Mouse (Mus musculus) urinary bladder, postnatal 4 days (tissue): ENCODE results near the gene Tarsl2.

ENCODE experiments used
- DNase-seq, 2 experiments: peaks; one replicate each; pipeline ENCODE4 v3.0.0; 2021 to 2022; ENCODE audit warnings: low spot score in 2 of 2

The Tarsl2 gene

DNA sequence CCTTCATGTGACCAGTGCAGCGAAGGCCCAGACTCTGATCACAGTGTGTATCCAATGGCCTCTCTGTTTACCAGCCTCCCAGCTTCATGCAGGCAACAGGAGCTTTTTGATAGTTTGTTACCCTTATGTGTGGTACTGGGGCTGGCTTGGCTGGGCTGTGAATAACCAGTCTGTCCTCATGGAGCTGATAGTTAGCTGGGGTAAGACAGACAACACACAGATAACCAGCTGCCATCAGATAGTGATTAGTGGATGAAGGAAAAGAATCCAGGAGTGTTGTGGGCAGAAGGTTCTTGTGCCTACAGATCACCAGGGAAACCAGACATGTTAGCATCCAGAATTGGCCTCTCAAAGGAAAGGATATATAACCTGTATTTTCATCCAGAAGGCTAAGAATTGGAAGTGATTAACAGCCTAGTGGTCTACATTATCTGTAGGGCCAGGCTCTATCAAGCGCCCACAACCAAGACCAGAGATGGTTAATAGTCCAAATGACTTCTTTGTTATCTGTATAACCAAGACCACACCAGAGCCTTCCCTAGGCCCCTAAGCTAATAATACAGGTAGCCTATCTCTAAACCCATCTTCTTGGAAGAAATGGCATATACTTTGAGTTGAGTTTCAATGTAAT lies 12.9 kb downstream of the Tarsl2 start:
- no peak for DNase-seq

DNA sequence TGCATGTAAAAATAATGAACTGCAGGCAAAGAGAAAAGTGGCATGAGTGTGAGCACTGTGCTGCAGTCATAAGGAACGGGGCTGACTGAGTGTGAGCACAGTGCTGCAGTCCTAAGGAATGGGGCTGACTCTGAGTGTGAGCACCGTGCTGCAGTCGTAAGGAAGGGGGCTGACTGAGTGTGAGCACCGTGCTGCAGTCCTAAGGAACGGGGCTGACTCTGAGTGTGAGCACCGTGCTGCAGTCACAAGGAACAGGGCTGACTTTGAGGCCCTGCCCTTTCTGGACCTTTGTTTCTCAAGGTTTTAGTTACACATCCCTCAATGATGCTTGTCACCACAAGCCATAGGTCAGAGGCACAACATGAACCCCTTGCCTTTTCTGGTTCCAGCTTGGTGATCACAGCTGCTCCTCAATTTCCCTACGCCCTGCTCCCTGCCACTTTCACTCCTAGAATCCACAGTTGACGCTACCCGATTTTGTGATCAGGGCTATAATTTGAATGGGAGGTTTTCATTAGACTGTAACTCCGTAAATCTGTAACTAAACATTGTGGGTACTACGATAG lies 18.6 kb downstream of the Tarsl2 start:
- no peak for DNase-seq

DNA sequence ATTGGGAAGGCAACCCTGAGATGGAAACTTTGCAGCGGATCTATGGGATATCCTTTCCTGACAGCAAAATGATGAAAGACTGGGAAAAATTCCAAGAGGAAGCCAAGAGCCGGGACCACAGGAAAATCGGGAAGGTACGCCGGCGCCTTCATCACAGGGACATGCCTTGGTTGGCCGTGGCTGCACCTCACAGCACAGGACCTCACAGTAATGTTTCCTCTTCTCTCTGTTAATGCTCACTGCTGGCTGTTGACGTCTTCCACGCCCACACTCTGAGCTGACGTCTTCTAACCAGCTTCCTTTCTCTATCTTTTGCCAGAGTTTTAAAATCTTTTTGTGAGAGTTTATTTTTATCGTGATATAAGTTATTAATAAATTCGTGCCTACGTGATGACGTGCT lies 19.2 kb downstream of the Tarsl2 start:
- DNase-seq = no peak

DNA sequence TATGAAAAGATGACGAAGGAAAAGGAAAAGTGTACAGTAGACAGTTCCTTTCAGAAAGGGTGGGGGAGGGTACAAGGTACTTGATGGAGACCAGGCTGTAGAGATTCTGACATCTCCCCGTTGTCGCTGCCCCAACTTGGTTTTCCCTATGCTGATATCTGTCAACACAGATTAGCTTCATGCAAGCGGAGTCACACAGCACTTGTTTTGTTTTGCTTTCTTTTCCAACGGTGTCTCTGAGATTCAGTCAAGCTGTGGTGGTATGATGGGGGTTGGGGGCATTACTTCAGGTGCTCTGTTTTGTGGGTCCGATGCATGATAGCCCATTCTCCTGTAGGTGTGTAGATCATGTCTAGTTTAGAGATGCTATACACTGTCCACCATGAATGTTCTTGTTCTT lies 22.8 kb downstream of the Tarsl2 start:
- no peak for DNase-seq

DNA sequence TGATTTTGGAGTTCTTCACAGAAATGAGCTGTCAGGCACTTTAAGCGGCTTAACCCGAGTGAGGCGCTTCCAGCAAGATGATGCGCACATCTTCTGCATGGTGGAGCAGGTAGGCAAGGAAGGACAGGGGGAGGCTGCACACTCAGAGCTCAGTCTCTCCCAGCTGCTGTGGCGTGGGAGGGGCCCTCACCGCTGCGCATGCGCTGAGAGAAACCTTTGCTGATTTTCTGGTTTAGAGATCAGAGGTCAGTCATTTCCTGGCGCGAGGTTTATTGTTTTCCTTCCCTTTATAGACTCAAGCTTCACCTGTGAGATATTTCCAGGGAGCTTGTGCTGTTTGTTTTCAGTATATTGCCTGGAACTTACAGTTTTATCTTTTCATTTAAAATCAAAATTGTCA lies 33.4 kb downstream of the Tarsl2 start:
- DNase-seq = no peak

DNA sequence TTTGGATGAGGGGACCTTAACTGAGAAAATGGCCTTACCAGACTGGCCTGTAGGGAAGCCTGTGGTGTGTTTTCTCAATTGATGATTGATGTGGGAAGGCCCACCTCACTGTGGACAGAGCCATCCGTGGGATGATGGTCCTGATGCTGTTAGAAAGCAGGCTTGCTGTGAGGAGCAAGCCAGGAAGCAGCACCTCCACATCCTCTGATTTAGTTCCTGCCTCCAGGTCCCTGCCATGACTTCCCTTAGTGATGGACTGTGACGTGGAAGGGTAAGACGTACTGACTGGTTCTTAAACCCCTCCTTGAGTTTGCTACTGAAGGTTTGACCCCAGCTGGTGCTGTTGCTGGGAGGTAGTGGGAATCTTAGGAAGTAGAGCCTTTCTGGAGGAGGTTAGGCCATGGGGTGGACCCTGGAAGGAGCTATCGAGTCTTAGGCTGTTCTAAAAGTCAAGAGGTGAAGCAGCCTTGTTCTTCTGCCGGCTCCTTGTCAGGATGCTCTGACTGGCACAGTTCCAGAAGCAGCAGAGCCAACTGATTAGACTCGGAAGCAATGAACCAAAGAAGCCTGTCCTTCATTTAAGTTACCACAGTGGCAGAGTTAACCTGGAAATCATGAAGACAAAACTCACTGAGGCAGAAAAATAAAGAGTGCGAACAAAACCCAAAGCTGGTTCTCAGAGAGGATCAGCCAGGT lies 34.4 kb downstream of the Tarsl2 start:
- no peak for DNase-seq

DNA sequence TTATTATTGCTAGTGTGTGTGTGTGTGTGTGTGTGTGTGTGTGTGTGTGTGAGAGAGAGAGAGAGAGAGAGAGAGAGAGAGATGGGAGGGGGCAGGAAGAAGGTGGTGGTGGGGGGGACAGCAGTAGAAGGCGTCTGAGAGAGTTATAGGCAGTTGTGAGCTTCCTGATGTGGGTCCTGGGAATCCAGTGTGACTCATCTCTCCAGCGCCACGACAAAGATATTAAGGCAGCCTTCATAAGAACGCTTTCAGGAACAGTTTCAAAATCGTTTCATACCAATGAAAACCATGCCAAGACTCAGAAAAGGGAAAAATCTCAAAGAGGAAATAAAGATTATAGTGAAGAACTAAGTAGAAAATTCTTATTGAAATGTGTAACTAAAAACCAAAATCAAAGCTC lies 36.5 kb downstream of the Tarsl2 start:
- no peak for DNase-seq

DNA sequence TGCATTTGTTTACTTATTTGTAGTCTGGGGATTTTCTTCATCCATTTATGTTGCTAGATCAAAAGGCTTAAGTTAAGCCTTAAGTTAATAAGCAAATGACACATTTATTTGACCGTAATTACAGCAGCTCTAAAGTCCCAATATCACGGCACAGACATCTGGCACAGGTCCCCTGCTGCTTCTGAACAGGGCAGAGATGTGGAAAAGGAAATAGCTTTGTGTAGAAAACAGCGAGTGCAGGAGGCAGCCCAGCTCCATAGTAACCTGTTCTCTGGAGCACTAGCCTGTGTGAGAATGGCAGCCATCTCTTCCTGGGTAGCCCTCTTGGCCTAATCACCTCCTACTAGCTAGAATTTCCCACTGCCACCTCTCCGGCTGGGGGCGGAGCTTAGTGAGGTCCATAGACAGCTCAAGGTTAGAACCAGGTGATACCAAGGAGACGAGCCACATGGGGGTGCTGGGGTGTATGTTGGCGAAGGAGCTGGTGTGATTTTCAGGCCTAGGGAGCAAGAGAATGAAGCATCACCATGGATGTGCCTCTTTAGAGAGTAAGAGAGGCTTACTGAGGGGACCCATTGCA lies 39.6 kb downstream of the Tarsl2 start:
- DNase-seq = no peak

DNA sequence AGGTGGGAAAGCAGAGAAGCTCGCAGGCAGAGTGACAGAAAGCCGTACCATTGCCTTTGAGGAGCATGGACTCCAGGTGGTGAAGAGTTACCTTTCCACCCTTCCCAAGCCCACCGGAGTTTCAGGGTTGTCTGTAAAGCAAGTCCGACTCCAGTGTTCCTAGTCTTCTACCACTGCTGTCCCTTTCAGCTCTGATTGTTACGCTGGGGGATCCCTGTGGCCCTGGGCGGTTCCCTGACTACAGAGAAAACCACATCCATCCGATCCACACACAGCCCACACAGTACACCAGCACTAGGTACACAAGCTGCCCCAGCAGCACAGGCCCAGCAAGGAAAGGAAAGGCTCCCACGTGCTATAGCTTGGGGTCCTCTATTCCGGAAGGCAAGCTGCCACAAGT lies 42.0 kb downstream of the Tarsl2 start:
- no peak for DNase-seq

DNA sequence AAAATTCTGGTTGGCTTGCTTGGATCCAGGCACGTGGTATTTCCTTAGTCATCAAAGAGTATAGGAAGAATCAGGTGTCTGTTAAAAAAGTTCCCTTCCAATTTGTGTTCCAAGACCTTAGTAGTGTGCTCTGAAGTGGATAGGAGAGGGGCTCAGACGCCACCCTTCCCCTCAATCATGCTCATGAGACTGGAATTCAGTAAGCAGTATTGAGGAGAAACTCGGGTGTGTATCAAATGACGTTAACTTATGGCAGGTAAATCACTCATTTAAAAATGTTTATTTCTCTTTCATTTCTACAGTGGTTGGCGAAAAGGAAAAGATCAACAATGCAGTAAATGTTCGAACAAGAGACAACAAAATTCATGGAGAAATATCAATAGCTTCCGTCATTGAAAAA lies 46.2 kb downstream of the Tarsl2 start, which contains the start of gene Tm2d3:
Gene Tm2d3, plus strand, starts transcription at position 301 of the 400 bp plus-strand sequence.
- no peak for DNase-seq

DNA sequence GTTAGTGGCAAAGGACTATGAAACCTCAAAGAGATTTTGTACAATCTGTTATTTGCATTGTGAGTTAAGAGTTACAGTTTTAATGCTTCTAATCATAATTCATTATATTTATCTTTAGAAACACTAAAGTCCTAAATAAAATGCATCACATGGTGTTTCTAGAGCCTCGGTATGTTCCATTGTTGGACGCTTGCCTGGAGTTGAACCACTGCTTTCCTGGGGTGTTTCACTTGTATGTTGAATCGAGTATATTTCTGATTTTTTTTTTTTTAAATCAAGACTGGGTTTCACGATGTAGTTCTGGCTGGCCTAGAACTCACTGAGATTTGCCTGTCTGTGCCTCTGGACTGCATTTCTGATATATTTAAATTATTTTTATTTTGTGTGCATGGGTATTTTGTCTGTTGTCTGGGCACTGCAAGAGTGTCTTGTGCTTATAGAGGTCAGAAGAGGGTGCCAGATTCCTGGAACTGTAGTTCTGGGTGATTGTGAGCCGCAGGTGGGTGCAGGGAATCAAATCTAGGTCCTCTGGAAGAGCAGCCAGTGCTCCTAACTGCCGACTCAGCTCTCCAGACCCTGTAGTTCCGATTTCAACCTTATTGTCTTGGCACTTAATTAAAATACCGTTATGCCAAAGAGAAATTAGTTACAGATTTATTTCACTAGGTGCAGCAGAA lies 47.4 kb downstream of the Tarsl2 start:
- DNase-seq = no peak

DNA sequence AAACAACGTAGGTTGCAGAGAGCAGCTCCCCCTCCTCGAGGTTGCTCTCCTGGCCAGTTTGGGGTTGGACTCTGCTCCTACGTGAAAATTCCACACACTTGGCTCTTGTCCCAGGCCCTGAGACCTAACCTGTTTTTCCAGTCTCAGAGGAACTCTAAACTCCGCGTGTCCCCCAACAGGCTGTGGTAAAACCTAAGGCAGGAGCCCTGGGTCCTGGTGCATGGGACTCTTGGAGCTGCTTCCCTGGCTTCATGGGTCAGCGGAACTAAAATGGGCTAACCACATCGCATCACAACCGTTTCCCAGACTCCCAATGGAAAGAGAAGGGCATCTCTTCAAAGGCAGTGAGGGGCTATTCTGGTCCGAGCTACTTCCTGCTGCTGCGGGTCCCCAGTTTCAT lies 48.2 kb downstream of the Tarsl2 start:
- peak in 1 of 2 experiments; percentile 41 for DNase-seq

DNA sequence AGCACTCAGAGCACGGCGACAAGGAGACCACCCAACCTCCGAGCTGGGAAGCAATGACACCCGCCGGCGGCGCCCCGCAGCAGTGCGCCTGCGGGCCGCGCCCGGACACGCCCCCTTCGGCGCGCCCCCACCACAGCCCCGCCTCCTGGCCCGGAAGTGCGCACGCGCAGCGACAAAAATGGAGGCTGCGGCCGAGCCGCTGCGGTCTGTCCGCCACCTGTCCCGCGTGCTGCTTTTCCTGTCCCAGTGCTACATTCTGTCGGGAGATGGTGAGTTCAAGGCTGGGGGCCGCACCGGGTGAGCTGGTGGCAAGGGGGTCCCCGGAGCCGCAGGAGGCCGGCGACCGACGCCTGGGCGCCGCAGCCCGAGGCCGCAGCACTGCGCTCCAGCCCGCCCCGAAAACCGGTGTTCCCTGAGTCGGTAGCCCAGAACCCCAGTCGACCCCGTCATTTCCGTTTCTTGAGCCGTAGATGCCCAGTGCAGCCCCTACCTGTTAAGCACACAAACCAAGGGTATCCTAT lies 48.7 kb downstream of the Tarsl2 start:
- DNase-seq = peak; percentile 86 to 91

DNA sequence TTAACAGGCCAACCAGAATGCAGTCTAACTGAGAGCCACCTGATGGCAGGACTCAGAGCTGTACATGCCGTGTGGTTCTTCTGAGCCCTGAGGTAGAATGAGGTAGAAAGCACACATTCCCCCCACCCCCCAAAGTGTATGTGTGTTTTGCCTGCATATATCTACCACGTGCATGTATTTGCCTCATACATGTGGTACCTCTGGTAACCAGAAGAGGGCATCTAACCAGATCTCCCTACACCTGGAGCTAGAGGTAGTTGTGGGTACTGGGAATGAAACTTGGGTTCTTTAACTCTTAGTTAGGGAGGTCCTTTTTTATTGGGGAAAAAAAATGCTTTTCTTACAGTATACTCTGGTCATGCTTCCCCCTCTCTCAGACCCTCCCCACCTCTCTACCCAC lies 51.8 kb downstream of the Tarsl2 start:
- DNase-seq = no peak

DNA sequence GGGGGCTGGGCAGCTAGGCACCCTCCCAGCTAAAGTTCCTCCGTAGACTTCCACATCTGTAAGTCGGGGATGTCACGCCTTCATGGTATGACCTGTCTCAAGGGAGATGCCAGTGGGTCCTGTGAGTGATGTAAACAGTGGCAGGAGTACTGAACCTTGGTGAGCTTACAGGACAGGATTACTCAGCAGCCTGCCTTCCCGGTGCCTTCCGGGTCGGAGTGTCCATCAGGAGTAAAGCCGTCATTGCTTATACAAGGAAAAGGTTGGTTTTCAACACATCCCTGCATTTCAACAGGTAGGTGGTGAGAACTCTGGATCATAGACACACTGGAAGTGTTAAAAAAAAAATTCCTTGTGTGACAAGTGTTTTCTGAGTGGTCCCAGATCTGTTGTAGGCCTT lies 57.4 kb downstream of the Tarsl2 start:
- peak in 1 of 2 experiments; percentile 51 for DNase-seq

DNA sequence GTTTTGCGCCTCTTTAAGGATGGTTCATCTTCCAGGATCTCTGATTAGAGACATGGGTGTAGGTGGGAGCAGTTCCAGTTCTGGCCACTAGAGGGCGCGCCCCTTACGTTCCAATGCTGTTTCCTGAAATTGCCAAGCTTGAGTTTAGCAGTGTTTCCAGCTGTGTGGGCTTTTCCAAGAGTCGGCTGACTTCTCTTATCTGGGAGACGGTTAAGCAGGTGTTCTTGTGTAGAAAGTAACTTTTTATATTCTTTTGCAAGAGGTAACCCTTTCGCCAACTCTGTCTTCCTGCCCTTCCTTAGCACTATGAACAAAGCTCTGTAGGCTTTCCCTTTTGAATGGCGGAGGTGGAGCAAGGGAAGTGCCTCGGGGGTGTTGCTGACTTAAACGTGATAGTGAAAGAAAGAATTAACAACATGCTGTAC lies 60.1 kb downstream of the Tarsl2 start:
- peak; percentile 45 to 78 for DNase-seq

DNA sequence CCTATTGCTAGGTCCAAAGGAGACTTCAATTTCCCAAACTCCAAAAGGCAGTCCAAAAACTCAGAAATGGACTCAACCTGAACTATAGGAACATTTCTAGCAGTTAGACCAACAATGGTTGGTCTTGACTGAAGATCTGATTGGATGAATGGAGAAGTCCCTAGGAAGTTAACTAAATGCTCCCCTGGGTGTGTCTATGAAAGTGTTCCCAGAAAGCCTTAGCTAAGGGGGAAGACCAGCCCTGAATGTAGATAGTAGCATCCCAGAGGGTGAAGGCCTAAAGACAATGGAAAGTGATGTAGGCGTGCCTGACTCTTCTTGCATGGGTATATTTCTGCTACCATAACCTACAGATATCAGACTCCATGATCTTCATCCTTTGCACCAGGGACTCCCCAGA lies 63.8 kb downstream of the Tarsl2 start:
- DNase-seq = no peak

DNA sequence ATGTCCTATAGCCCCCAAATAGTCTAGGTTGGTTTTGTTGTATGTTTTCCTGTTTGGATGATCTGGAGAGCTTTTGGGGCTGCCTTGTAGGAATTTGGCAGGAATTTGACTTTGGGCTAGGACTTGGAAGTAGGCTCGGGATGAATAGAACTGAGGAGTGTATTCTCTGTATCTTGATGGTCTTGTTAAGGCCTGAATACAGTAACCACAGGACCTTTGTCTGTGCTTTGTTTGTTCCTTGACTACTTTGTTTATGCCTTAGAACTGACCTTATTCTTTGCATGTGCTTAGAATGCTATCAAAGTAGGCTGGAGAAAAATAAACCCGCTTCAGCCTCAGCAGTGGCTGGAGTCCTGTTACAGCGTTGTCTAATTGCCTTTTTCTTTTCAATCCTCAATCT lies 65.6 kb downstream of the Tarsl2 start:
- DNase-seq = no peak

DNA sequence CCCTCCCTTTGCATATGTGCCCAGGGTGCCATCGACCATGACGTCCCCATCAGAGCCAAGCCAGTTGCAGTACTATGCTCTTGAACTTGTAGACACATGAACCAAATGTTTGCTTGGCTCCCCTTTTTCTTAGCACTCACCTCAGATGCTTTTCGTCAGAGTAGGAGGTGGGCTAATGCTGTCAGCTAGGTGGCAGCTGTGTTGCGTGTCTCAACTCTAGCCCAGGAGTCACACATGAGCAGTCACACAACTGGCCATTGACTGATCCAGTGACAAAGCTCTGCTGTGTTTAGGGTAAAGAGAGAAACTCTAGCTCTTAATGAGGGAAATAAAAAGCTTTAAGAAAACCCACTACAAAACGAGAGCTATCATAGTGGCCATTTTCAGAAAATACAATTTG lies 69.1 kb downstream of the Tarsl2 start:
- DNase-seq = no peak

DNA sequence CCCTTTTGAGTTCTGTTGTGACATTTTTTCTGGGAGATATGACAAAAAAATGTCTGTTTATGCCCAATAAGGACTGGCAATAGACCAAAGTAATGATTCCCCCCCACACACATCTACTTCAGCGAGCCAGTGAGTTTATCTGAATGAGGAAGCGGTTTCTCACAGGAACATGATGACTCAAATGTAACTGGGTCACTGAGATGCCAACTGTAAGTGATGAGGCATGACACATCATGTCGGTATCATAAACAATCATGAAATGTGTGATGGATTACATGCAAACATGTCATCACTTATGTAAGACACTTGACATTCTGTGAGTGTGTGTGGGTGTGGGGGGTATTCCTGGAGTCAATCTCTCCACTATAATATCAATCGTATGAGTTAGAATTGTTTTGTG lies 69.6 kb downstream of the Tarsl2 start:
- no peak for DNase-seq

DNA sequence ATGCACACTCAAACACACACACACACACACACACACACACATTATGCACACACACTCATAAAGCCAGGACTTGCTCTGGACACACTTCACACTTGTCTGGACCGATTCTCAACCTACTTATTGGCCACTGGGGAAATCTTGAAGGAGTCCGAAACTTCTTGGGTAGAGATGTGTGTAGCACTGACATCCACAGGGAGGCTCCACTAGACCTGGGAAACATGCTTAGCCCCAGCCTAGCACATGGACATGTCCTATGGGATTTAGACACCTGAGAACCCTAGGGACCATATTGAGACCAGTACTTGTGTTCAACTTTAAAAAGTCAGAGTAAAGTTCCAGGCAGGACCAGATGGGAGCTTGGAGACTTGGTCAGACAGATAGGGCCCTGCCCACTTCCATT lies 89.3 kb downstream of the Tarsl2 start:
- DNase-seq = no peak

DNA sequence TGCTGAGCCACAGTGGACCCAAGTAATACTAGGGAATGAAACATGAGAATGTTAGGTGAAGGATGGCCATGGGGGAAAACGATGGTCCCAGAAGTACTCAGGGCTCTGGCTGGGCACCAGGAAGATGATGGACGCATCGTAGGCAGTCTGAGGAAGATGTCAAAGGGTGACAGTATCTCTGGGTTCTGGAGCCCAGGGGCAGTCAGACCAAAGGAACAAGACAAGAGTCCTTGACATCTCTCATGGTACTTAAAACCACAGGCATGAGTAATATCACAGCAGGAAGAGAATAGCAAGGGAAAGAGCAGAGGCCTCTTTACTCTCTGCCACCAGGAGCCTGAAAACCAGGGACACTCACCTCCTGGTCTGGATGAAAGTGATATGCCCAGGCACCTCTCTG lies 90.6 kb downstream of the Tarsl2 start:
- no peak for DNase-seq
